Mouse (Mus musculus): ENCODE data around the gene Map2k6.

DNA sequence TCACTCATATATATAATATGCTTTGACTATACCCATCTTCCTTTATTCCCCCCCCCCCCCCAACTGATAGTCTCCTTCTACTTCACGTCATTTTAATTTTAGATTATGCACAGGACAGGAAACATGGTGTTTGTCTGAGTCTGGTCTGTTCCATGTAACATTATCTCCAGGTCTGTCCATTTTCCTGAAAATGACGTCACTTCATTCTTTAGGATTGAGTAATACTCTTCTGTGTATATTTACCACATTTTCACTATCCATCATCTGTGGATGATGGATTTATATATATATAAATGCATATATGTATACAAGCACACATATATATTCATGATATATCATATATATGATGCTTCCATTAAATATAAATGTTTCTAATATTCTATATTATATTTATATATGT, 70.1 kb downstream of the Map2k6 start:
- TF ChIP-seq GATA1 (IDR thresholded peaks at IDR 0.05; ENCODE audit: borderline replicate concordance, low read length) (no peak), FLI1 (IDR thresholded peaks at IDR 0.05; ENCODE audit: low read length) (no peak)

Measured in megakaryocyte, embryonic 14.5 days (primary cell).